Mouse (Mus musculus): ENCODE data around the gene Fam102a. TPM values are rescaled to one million over a fixed set of nuclear protein-coding genes. Genes with fewer than 3 reads are reported as not detected.

Fam102a gene
- polyA plus RNA-seq, 2 experiments: 0.88 to 0.91 TPM

GRCm38 (mm10) chr2:32618051-32618450 lies 82.9 kb downstream of the Fam102a start:
- no peak overlapping the region for H3K9ac ChIP-seq (replicated peaks)
- H3K9me3 ChIP-seq (ENCODE audit: control insufficient read depth, low read length): peaks cover 2% of the 10 kb centered on the region
- H3K36me3 ChIP-seq (replicated peaks; ENCODE audit: control insufficient read depth, insufficient read depth, low read depth): peaks cover 6% of the 10 kb centered on the region
- DNase-seq (ENCODE audit: low read depth in 3 of 3, low spot score in 3 of 3) (no peak), ATAC-seq (ENCODE audit: insufficient read depth) (no peak)
- H3K27ac ChIP-seq: no peak overlapping the region
- TF ChIP-seq CTCF (IDR thresholded peaks at IDR 0.05; ENCODE audit: low read depth) (no peak), EP300 (IDR thresholded peaks at IDR 0.05; ENCODE audit: low read depth) (no peak)
- peaks cover 0 to 16% of the 10 kb centered on the region in 2 experiments; a peak in 3 of 4 replicates for H3K4me1 ChIP-seq (replicated peaks; ENCODE audit: control insufficient read depth in 2 of 2, insufficient read depth in 2 of 2, low read length in 1 of 2)
- WGBS (ENCODE audit: insufficient replicate concordance): 84% methylated on average over 9 of the region's 9 CpGs
- no peak overlapping the region for H3K4me2 ChIP-seq (ENCODE audit: low read depth)
- no peak overlapping the region for H3K4me3 ChIP-seq (ENCODE audit: insufficient read depth in 1 of 2, low read depth in 2 of 2, low read length in 2 of 2)
- H3K27me3 ChIP-seq (ENCODE audit: control insufficient read depth, insufficient read depth, low read length): no peaks in the 10 kb centered on the region

Other genes starting within 250 kb of the Fam102a start
- gene Golga2, start 247.9 kb upstream of the Fam102a start, polyA plus RNA-seq (2012; rRNA removed): 10.0 and 13.0 TPM in 2 replicates
- gene Golga2, start 247.9 kb upstream of the Fam102a start, polyA plus RNA-seq (2014; fragmentation: Nextera tagmentation; extraction: Ambion mirVana): 6.9 and 7.6 TPM in 2 replicates
- 108 and 130 TPM in 2 replicates for gene Swi5, start 247.3 kb upstream of the Fam102a start, polyA plus RNA-seq (2012; rRNA removed)
- gene Swi5, start 247.3 kb upstream of the Fam102a start, polyA plus RNA-seq (2014; fragmentation: Nextera tagmentation; extraction: Ambion mirVana): 100.0 and 105 TPM in 2 replicates
- gene Ciz1, start 183.0 kb upstream of the Fam102a start, polyA plus RNA-seq (2012; rRNA removed): 40.3 and 43.3 TPM in 2 replicates
- 13.1 and 13.9 TPM in 2 replicates for gene Ciz1, start 183.0 kb upstream of the Fam102a start, polyA plus RNA-seq (2014; fragmentation: Nextera tagmentation; extraction: Ambion mirVana)
- 2.9 and 4.0 TPM in 2 replicates for gene Dnm1, start 182.0 kb upstream of the Fam102a start, polyA plus RNA-seq (2012; rRNA removed)
- gene Dnm1, start 182.0 kb upstream of the Fam102a start, polyA plus RNA-seq (2014; fragmentation: Nextera tagmentation; extraction: Ambion mirVana): 0.43 and 0.56 TPM in 2 replicates
- gene 1110008P14Rik, start 153.4 kb upstream of the Fam102a start, polyA plus RNA-seq (2012; rRNA removed): 32.6 and 39.6 TPM in 2 replicates
- gene 1110008P14Rik, start 153.4 kb upstream of the Fam102a start, polyA plus RNA-seq (2014; fragmentation: Nextera tagmentation; extraction: Ambion mirVana): 38.7 and 40.8 TPM in 2 replicates
- 29.8 and 30.2 TPM in 2 replicates for gene Lcn2, start 147.1 kb upstream of the Fam102a start, polyA plus RNA-seq (2012; rRNA removed)
- 41.1 and 65.1 TPM in 2 replicates for gene Lcn2, start 147.1 kb upstream of the Fam102a start, polyA plus RNA-seq (2014; fragmentation: Nextera tagmentation; extraction: Ambion mirVana)
- 7.9 and 11.6 TPM in 2 replicates for gene Ptges2, start 139.4 kb upstream of the Fam102a start, polyA plus RNA-seq (2012; rRNA removed)
- 11.4 and 14.0 TPM in 2 replicates for gene Ptges2, start 139.4 kb upstream of the Fam102a start, polyA plus RNA-seq (2014; fragmentation: Nextera tagmentation; extraction: Ambion mirVana)
- gene Naif1, start 84.9 kb upstream of the Fam102a start, polyA plus RNA-seq (2012; rRNA removed): 1.3 and 1.4 TPM in 2 replicates
- gene Naif1, start 84.9 kb upstream of the Fam102a start, polyA plus RNA-seq (2014; fragmentation: Nextera tagmentation; extraction: Ambion mirVana): 1.6 and 2.0 TPM in 2 replicates
- gene Slc25a25, start 83.9 kb upstream of the Fam102a start, polyA plus RNA-seq (2012; rRNA removed): 5.4 and 6.0 TPM in 2 replicates
- 5.5 and 7.0 TPM in 2 replicates for gene Slc25a25, start 83.9 kb upstream of the Fam102a start, polyA plus RNA-seq (2014; fragmentation: Nextera tagmentation; extraction: Ambion mirVana)
- 53.5 and 61.6 TPM in 2 replicates for gene Dpm2, start 35.5 kb downstream of the Fam102a start, polyA plus RNA-seq (2012; rRNA removed)
- gene Dpm2, start 35.5 kb downstream of the Fam102a start, polyA plus RNA-seq (2014; fragmentation: Nextera tagmentation; extraction: Ambion mirVana): 53.6 and 54.6 TPM in 2 replicates
- gene Pip5kl1, start 39.5 kb downstream of the Fam102a start, polyA plus RNA-seq (2012; rRNA removed): 0.11 TPM in 2 replicates
- gene Pip5kl1, start 39.5 kb downstream of the Fam102a start, polyA plus RNA-seq (2014; fragmentation: Nextera tagmentation; extraction: Ambion mirVana): not detected in 2 replicates
- not detected in 2 replicates for gene 9430097D07Rik, start 40.4 kb downstream of the Fam102a start, polyA plus RNA-seq (2012; rRNA removed)
- 0.06 TPM in 1 of 2 replicates, not detected in the other for gene 9430097D07Rik, start 40.4 kb downstream of the Fam102a start, polyA plus RNA-seq (2014; fragmentation: Nextera tagmentation; extraction: Ambion mirVana)
- 5.4 and 5.6 TPM in 2 replicates for gene St6galnac4, start 51.8 kb downstream of the Fam102a start, polyA plus RNA-seq (2012; rRNA removed)
- gene St6galnac4, start 51.8 kb downstream of the Fam102a start, polyA plus RNA-seq (2014; fragmentation: Nextera tagmentation; extraction: Ambion mirVana): 6.2 and 6.8 TPM in 2 replicates
- gene St6galnac6, start 64.4 kb downstream of the Fam102a start, polyA plus RNA-seq (2012; rRNA removed): 9.9 and 14.3 TPM in 2 replicates
- gene St6galnac6, start 64.4 kb downstream of the Fam102a start, polyA plus RNA-seq (2014; fragmentation: Nextera tagmentation; extraction: Ambion mirVana): 3.2 and 4.4 TPM in 2 replicates
- 0.34 and 0.37 TPM in 2 replicates for gene Ak1, start 86.4 kb downstream of the Fam102a start, polyA plus RNA-seq (2012; rRNA removed)
- gene Ak1, start 86.4 kb downstream of the Fam102a start, polyA plus RNA-seq (2014; fragmentation: Nextera tagmentation; extraction: Ambion mirVana): 0.44 and 0.59 TPM in 2 replicates
- 15.4 and 17.6 TPM in 2 replicates for gene Eng, start 111.3 kb downstream of the Fam102a start, polyA plus RNA-seq (2012; rRNA removed)
- 13.9 and 16.5 TPM in 2 replicates for gene Eng, start 111.3 kb downstream of the Fam102a start, polyA plus RNA-seq (2014; fragmentation: Nextera tagmentation; extraction: Ambion mirVana)
- gene Fpgs, start 168.8 kb downstream of the Fam102a start, polyA plus RNA-seq (2012; rRNA removed): 45.3 and 51.0 TPM in 2 replicates
- gene Fpgs, start 168.8 kb downstream of the Fam102a start, polyA plus RNA-seq (2014; fragmentation: Nextera tagmentation; extraction: Ambion mirVana): 21.6 and 25.7 TPM in 2 replicates
- 53.9 and 60.7 TPM in 2 replicates for gene Cdk9, start 177.7 kb downstream of the Fam102a start, polyA plus RNA-seq (2012; rRNA removed)
- gene Cdk9, start 177.7 kb downstream of the Fam102a start, polyA plus RNA-seq (2014; fragmentation: Nextera tagmentation; extraction: Ambion mirVana): 36.5 and 42.0 TPM in 2 replicates
- 4.7 and 5.8 TPM in 2 replicates for gene Sh2d3c, start 185.7 kb downstream of the Fam102a start, polyA plus RNA-seq (2012; rRNA removed)
- gene Sh2d3c, start 185.7 kb downstream of the Fam102a start, polyA plus RNA-seq (2014; fragmentation: Nextera tagmentation; extraction: Ambion mirVana): 3.5 and 5.1 TPM in 2 replicates
- gene 6330409D20Rik, start 205.7 kb downstream of the Fam102a start, polyA plus RNA-seq (2012; rRNA removed): 0.07 TPM in 1 of 2 replicates, not detected in the other
- not detected in 2 replicates for gene 6330409D20Rik, start 205.7 kb downstream of the Fam102a start, polyA plus RNA-seq (2014; fragmentation: Nextera tagmentation; extraction: Ambion mirVana)
- 21.2 and 30.7 TPM in 2 replicates for gene Tor2a, start 221.9 kb downstream of the Fam102a start, polyA plus RNA-seq (2012; rRNA removed)
- 25.2 and 28.1 TPM in 2 replicates for gene Tor2a, start 221.9 kb downstream of the Fam102a start, polyA plus RNA-seq (2014; fragmentation: Nextera tagmentation; extraction: Ambion mirVana)
- 0.18 and 0.22 TPM in 2 replicates for gene Ttc16, start 240.3 kb downstream of the Fam102a start, polyA plus RNA-seq (2012; rRNA removed)
- 0.09 and 0.10 TPM in 2 replicates for gene Ttc16, start 240.3 kb downstream of the Fam102a start, polyA plus RNA-seq (2014; fragmentation: Nextera tagmentation; extraction: Ambion mirVana)
- gene Ptrh1, start 240.5 kb downstream of the Fam102a start, polyA plus RNA-seq (2012; rRNA removed): 1.3 and 1.7 TPM in 2 replicates
- gene Ptrh1, start 240.5 kb downstream of the Fam102a start, polyA plus RNA-seq (2014; fragmentation: Nextera tagmentation; extraction: Ambion mirVana): 1.9 and 2.2 TPM in 2 replicates
- not detected in 2 replicates for gene Cfap157, start 249.1 kb downstream of the Fam102a start, polyA plus RNA-seq (2012; rRNA removed)
- gene Cfap157, start 249.1 kb downstream of the Fam102a start, polyA plus RNA-seq (2014; fragmentation: Nextera tagmentation; extraction: Ambion mirVana): not detected in 2 replicates

All from liver, embryonic 14.5 days (tissue).